Mouse (Mus musculus): Measurements from ENCODE around the gene Man1b1. TPM values are rescaled to one million over a fixed set of nuclear protein-coding genes. Genes with fewer than 3 reads are reported as not detected.

Man1b1 gene
- total RNA-seq, 1 experiment = 73.0 TPM

DNA sequence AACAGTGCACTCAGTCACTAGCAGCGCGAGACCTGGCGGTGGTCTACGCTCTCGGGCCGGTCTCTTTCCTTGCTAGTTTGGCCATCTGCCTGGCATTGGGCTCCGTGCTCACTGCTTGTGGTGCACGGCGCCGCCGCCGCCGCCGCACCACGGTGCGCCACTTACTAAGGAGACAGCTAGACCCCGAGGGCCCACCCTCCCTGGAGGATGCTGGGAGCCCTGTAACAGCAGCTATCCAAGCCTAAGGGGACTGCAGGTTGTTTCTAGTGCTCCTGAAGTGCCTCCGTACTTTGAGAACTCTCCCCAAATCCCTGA, 41.4 kb upstream of the Man1b1 start:
- Histone ChIP-seq H3K9ac (ENCODE audit: insufficient read depth, low read depth, low read length, poor library complexity, severe bottlenecking) (0 out of 2 replicates have a peak overlapping the region, but pooled peaks have one; percentile 18), H3K4me1 (ENCODE audit: control insufficient read depth in 2 of 2, insufficient read depth in 2 of 2, low read length in 2 of 2, poor library complexity in 1 of 2) (peaks cover 0 to 13% of the 10 kb centered on the region in 2 experiments; a peak in 1 of 4 replicates), H3K27ac (ENCODE audit: insufficient read depth, low read depth, low read length, poor library complexity, severe bottlenecking) (no peak overlapping the region), H3K36me3 (ENCODE audit: control insufficient read depth, insufficient read depth, low read length, poor library complexity, severe bottlenecking) (no peaks in the 10 kb centered on the region), H3K9me3 (ENCODE audit: control insufficient read depth, insufficient read depth, low read depth, low read length) (no peaks in the 10 kb centered on the region), H3K4me3 (ENCODE audit: insufficient read depth in 1 of 2, low read depth in 1 of 2, low read length in 2 of 2, poor library complexity in 1 of 2, severe bottlenecking in 1 of 2) (peak overlapping the region; percentile 54 to 66)
- TF ChIP-seq ZC3H11A (IDR thresholded peaks at IDR 0.05; ENCODE audit: borderline replicate concordance, low read depth, low read length) (no peak), HCFC1 (IDR thresholded peaks at IDR 0.05; ENCODE audit: borderline replicate concordance, insufficient read depth, low read length) (no peak), ZNF384 (IDR thresholded peaks at IDR 0.05; ENCODE audit: low read depth, low read length) (no peak), CHD2 (IDR thresholded peaks at IDR 0.05; ENCODE audit: low read depth, low read length) (no peak), MAFK (IDR thresholded peaks at IDR 0.05; ENCODE audit: insufficient read depth, low read depth, low read length) (no peak)
- no peak for DNase-seq (ENCODE audit: low read depth, low spot score)
- in situ Hi-C loops (cut with MboI; ENCODE audit: low sequenced_read_pairs in 2 of 2, unreplicated experiment in 2 of 2) = no loop called here

DNA sequence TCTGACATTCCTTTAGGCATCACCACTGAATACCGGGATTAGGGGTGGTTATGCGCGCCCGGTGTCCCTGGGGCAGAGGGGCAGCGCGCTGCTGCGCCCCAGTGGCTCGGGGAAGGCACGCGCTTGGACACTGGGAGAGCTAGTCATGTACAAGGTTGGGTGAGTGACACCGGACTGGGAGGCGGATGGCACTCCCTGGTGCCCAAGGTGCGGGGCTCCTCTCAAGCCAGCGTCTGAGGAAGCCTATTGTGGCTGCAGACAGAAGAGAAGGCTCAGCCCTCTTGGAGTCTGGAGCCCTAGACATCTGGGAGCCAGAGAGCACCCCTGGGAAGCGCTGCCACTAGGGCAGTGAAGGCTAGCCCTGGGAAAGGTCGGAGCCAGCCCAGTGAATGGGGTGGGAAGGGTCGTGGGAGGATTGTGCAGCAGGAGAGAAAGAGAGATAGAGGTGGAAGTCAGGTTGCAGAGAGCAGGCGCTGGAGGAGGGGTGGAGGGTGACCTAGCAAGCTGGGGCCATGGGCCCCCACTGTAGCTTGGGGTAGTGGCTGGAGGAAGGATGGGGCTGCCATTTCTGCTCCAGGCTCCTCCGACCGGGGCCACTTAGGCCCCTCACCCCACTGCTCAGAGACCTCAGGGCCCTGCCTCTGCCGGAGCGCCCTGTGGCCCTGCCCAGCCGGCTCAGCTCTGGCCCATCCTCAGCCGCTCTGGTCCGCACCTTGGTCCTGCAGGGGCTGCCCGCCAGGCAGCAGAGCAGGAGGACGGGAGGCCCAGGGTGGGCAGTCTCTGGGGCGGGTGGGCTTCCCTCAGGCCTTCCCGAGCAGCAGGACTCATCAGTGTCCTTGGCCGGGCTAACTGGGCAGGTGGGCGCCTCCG, 40.7 kb upstream of the Man1b1 start:
- in situ Hi-C loops (cut with MboI; ENCODE audit: low sequenced_read_pairs in 2 of 2, unreplicated experiment in 2 of 2) = no loop called here
- DNase-seq (ENCODE audit: low read depth, low spot score) = no peak
- no peaks in the 10 kb centered on the region for H3K9me3 ChIP-seq (ENCODE audit: control insufficient read depth, insufficient read depth, low read depth, low read length)
- H3K4me1 ChIP-seq (ENCODE audit: control insufficient read depth in 2 of 2, insufficient read depth in 2 of 2, low read length in 2 of 2, poor library complexity in 1 of 2) = peaks cover 0 to 13% of the 10 kb centered on the region in 2 experiments; a peak in 1 of 4 replicates
- H3K9ac ChIP-seq (ENCODE audit: insufficient read depth, low read depth, low read length, poor library complexity, severe bottlenecking) = no peak overlapping the region
- H3K4me3 ChIP-seq (ENCODE audit: insufficient read depth in 1 of 2, low read depth in 1 of 2, low read length in 2 of 2, poor library complexity in 1 of 2, severe bottlenecking in 1 of 2) = peak overlapping the region; percentile 54 to 66; a peak in 3 of 4 replicates
- no peaks in the 10 kb centered on the region for H3K36me3 ChIP-seq (ENCODE audit: control insufficient read depth, insufficient read depth, low read length, poor library complexity, severe bottlenecking)
- TF ChIP-seq ZC3H11A (IDR thresholded peaks at IDR 0.05; ENCODE audit: borderline replicate concordance, low read depth, low read length) = no peak
- no peak for TF ChIP-seq ZNF384 (IDR thresholded peaks at IDR 0.05; ENCODE audit: low read depth, low read length)
- no peak for TF ChIP-seq HCFC1 (IDR thresholded peaks at IDR 0.05; ENCODE audit: borderline replicate concordance, insufficient read depth, low read length)
- no peak for TF ChIP-seq MAFK (IDR thresholded peaks at IDR 0.05; ENCODE audit: insufficient read depth, low read depth, low read length)
- no peak for TF ChIP-seq CHD2 (IDR thresholded peaks at IDR 0.05; ENCODE audit: low read depth, low read length)
- H3K27ac ChIP-seq (ENCODE audit: insufficient read depth, low read depth, low read length, poor library complexity, severe bottlenecking) = no peak overlapping the region

DNA sequence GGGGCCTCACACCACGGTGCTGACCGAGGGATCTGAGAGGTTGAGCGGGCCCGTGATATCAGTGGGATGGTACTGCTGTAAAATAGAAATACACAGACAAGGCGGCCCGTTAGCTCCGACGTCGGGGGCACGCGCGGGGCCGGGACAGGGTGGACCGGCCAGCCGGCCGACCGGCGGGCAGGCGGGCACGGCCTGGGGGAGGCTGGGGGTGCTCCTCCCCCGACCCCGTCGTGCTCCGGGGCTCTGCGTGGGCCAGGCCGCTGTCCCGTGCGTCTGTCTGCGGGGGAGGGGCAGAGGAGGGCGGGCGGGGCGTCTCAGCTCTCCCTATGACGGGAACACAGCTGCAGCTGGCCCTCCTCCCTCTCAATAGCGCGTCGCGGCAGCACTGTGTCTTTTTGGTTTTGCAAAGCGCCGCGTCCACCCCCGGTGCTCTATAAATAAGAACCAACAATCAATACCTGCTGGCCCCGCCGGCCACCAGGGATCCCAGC, 40.0 kb upstream of the Man1b1 start:
- Histone ChIP-seq H3K27ac (ENCODE audit: insufficient read depth, low read depth, low read length, poor library complexity, severe bottlenecking) (no peak overlapping the region), H3K36me3 (ENCODE audit: control insufficient read depth, insufficient read depth, low read length, poor library complexity, severe bottlenecking) (no peaks in the 10 kb centered on the region), H3K9me3 (ENCODE audit: control insufficient read depth, insufficient read depth, low read depth, low read length) (no peaks in the 10 kb centered on the region), H3K4me3 (ENCODE audit: insufficient read depth in 1 of 2, low read depth in 1 of 2, low read length in 2 of 2, poor library complexity in 1 of 2, severe bottlenecking in 1 of 2) (peak overlapping the region; percentile 40 to 50; a peak in 3 of 4 replicates), H3K9ac (ENCODE audit: insufficient read depth, low read depth, low read length, poor library complexity, severe bottlenecking) (no peak overlapping the region), H3K4me1 (ENCODE audit: control insufficient read depth in 2 of 2, insufficient read depth in 2 of 2, low read length in 2 of 2, poor library complexity in 1 of 2) (peaks cover 0 to 7% of the 10 kb centered on the region in 2 experiments; a peak in 1 of 4 replicates)
- no peak for TF ChIP-seq MAFK (IDR thresholded peaks at IDR 0.05; ENCODE audit: insufficient read depth, low read depth, low read length)
- in situ Hi-C loops (cut with MboI; ENCODE audit: low sequenced_read_pairs in 2 of 2, unreplicated experiment in 2 of 2) = no loop called here
- DNase-seq (ENCODE audit: low read depth, low spot score) = no peak

DNA sequence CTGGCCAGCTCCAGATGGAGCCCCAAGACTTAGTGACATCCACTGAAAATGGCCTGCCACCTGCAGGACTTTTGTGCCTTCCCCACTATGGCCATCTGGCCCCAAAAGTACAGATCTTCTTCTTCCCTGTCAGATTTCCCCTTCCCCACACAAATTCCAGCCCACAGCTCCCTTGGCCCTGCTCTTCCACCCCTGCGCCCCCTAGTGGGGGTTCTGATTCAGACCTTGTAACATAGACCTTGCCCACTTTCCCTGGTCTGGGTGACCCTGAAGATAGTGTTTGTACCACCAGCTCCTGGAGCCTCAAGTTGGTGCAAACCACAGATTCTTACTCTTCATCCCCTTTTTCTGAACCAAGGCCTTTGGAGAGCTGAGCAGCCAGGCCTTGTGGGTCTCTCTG, 39.3 kb upstream of the Man1b1 start:
- Histone ChIP-seq H3K27ac (ENCODE audit: insufficient read depth, low read depth, low read length, poor library complexity, severe bottlenecking) (no peak overlapping the region), H3K4me1 (ENCODE audit: control insufficient read depth in 2 of 2, insufficient read depth in 2 of 2, low read length in 2 of 2, poor library complexity in 1 of 2) (peaks cover 0 to 7% of the 10 kb centered on the region in 2 experiments; a peak in 1 of 4 replicates), H3K9ac (ENCODE audit: insufficient read depth, low read depth, low read length, poor library complexity, severe bottlenecking) (no peak overlapping the region), H3K9me3 (ENCODE audit: control insufficient read depth, insufficient read depth, low read depth, low read length) (no peaks in the 10 kb centered on the region), H3K4me3 (ENCODE audit: insufficient read depth in 1 of 2, low read depth in 1 of 2, low read length in 2 of 2, poor library complexity in 1 of 2, severe bottlenecking in 1 of 2) (no peak overlapping the region), H3K36me3 (ENCODE audit: control insufficient read depth, insufficient read depth, low read length, poor library complexity, severe bottlenecking) (peaks cover 2% of the 10 kb centered on the region; the same call in 1 of the 2 replicates)
- TF ChIP-seq HCFC1 (IDR thresholded peaks at IDR 0.05; ENCODE audit: borderline replicate concordance, insufficient read depth, low read length) = no peak
- no peak for TF ChIP-seq MAFK (IDR thresholded peaks at IDR 0.05; ENCODE audit: insufficient read depth, low read depth, low read length)
- no peak for TF ChIP-seq ZC3H11A (IDR thresholded peaks at IDR 0.05; ENCODE audit: borderline replicate concordance, low read depth, low read length)
- no peak for TF ChIP-seq ZNF384 (IDR thresholded peaks at IDR 0.05; ENCODE audit: low read depth, low read length)
- TF ChIP-seq CHD2 (IDR thresholded peaks at IDR 0.05; ENCODE audit: low read depth, low read length) = no peak
- peak; percentile 81 for DNase-seq (ENCODE audit: low read depth, low spot score)
- in situ Hi-C loops (cut with MboI; ENCODE audit: low sequenced_read_pairs in 2 of 2, unreplicated experiment in 2 of 2) = no loop called here
